Mouse (Mus musculus): Measurements from ENCODE around the gene Mlana.
A peak's percentile ranks its signal among the peaks of the same experiment; 100 is the strongest.

Gene Mlana

GRCm38 (mm10) chr19:29675562-29676078 is 22.0 kb upstream of the Mlana start:
- no peak for DNase-seq (ENCODE audit: low read depth)

- DNase-seq (ENCODE audit: low read depth) = no peak
Measured at GRCm38 (mm10) chr19:29676479-29677193, 21.0 kb upstream of the Mlana start.

- DNase-seq (ENCODE audit: low read depth) = no peak
Measured at GRCm38 (mm10) chr19:29678181-29678778, 19.3 kb upstream of the Mlana start.

GRCm38 (mm10) chr19:29680182-29681152 is 17.2 kb upstream of the Mlana start:
- DNase-seq (ENCODE audit: low read depth) = peak; percentile 9

- DNase-seq (ENCODE audit: low read depth) = peak; percentile 66
Measured at GRCm38 (mm10) chr19:29683844-29684540, 13.6 kb upstream of the Mlana start.

GRCm38 (mm10) chr19:29695071-29695470 is 2.6 kb upstream of the Mlana start:
- DNase-seq (ENCODE audit: low read depth) = no peak

- DNase-seq (ENCODE audit: low read depth) = no peak
Measured at GRCm38 (mm10) chr19:29696309-29696708, 1.3 kb upstream of the Mlana start.

- no peak for DNase-seq (ENCODE audit: low read depth)
Measured at GRCm38 (mm10) chr19:29696840-29697239, 784 bp upstream of the Mlana start.

- DNase-seq (ENCODE audit: low read depth) = no peak
Measured at GRCm38 (mm10) chr19:29701707-29702106, 4.1 kb downstream of the Mlana start.

GRCm38 (mm10) chr19:29704436-29704835 is 6.8 kb downstream of the Mlana start:
- no peak for DNase-seq (ENCODE audit: low read depth)

GRCm38 (mm10) chr19:29707314-29707898 is 9.8 kb downstream of the Mlana start:
- no peak for DNase-seq (ENCODE audit: low read depth)

- peak; percentile 16 for DNase-seq (ENCODE audit: low read depth)
Measured at GRCm38 (mm10) chr19:29708003-29708402, 10.4 kb downstream of the Mlana start.

GRCm38 (mm10) chr19:29708461-29708860 is 10.8 kb downstream of the Mlana start:
- DNase-seq (ENCODE audit: low read depth) = no peak

- DNase-seq (ENCODE audit: low read depth) = no peak
Measured at GRCm38 (mm10) chr19:29709461-29709860, 11.8 kb downstream of the Mlana start.

GRCm38 (mm10) chr19:29713451-29713850 is 15.8 kb downstream of the Mlana start:
- no peak for DNase-seq (ENCODE audit: low read depth)

GRCm38 (mm10) chr19:29717854-29718253 is 20.2 kb downstream of the Mlana start:
- no peak for DNase-seq (ENCODE audit: low read depth)

- DNase-seq (ENCODE audit: low read depth) = no peak
Measured at GRCm38 (mm10) chr19:29718476-29718875, 20.9 kb downstream of the Mlana start.

GRCm38 (mm10) chr19:29735421-29735820 is 37.8 kb downstream of the Mlana start:
- no peak for DNase-seq (ENCODE audit: low read depth)

- DNase-seq (ENCODE audit: low read depth) = no peak
Measured at GRCm38 (mm10) chr19:29739608-29740007, 42.0 kb downstream of the Mlana start.

GRCm38 (mm10) chr19:29740661-29741060 is 43.0 kb downstream of the Mlana start:
- DNase-seq (ENCODE audit: low read depth) = no peak

- no peak for DNase-seq (ENCODE audit: low read depth)
Measured at GRCm38 (mm10) chr19:29743531-29743930, 45.9 kb downstream of the Mlana start.

Data from c-Kit-positive CD71-positive TER-119-negative erythroid progenitor cells, embryonic 14.5 days (primary cell).